Mouse (Mus musculus) hematopoietic stem cell, adult 5-6 weeks (primary cell): ENCODE results near the gene Necab3. TPM values are rescaled to one million over a fixed set of nuclear protein-coding genes. Genes with fewer than 3 reads are reported as not detected.
A peak's percentile ranks its signal among the peaks of the same experiment; 100 is the strongest.

ENCODE experiments used
- ATAC-seq, 2 experiments: fragments of 125-278 bp in 1 of 2; replicated peaks in 1 of 2; 2 replicates each; pipeline ENCODE4 v1.8.0; 2016 to 2017; ENCODE audit warnings: inconsistent platforms in 2 of 2, mild to moderate bottlenecking in 2 of 2, moderate number of reproducible peaks in 2 of 2, low read depth in 1 of 2, moderate TSS enrichment in 1 of 2; ENCODE audit not compliant: low FRiP score in 2 of 2, poor library complexity in 2 of 2, severe bottlenecking in 2 of 2, insufficient read depth in 1 of 2, low TSS enrichment in 1 of 2
- total RNA-seq: library from RNA; stranded (forward); fragments of 172-1452, 232-1000 nt; gene quantifications from 2 replicates; pipeline ENCODE4 v1.2.3, GENCODE M21; 2017

The Necab3 gene
- total RNA-seq = 1.2 and 2.6 TPM in 2 replicates

GRCm38 (mm10) chr2:154558264-154559039 lies at the start of gene Necab3:
Gene Necab3, minus strand, starts transcription at chr2:154558890.
- peak; percentile 24 to 81; a peak in 2 of 4 replicates for ATAC-seq

- no peak for ATAC-seq
Measured at GRCm38 (mm10) chr2:154606965-154607364, 48.3 kb upstream of the Necab3 start.

DNA sequence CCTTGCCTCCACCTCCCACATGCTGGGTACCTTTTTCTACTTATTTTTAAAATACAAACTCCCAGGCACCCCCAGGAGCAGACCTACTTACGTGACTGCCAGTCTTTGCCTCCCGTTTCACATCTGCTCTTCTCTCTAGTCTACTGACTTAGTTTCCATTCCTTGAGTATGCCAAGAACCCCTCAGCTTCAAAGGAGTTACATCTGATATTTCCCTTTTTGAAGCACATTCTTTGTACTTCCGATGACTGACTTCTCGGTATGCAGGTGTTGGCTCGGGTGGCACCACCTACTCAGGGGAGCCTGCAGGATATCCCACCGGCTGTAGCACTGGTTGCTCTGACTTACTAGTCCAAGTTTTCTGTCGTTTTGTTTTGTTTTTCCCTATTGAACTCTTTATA lies 45.5 kb upstream of the Necab3 start:
- ATAC-seq = peak in 1 of 2 experiments; percentile 1; a peak in 1 of 4 replicates

GRCm38 (mm10) chr2:154603638-154604153 lies 45.0 kb upstream of the Necab3 start, which contains the start of gene Pxmp4:
Gene Pxmp4, minus strand, starts transcription at chr2:154603708.
- ATAC-seq = peak; percentile 98 to 99

DNA sequence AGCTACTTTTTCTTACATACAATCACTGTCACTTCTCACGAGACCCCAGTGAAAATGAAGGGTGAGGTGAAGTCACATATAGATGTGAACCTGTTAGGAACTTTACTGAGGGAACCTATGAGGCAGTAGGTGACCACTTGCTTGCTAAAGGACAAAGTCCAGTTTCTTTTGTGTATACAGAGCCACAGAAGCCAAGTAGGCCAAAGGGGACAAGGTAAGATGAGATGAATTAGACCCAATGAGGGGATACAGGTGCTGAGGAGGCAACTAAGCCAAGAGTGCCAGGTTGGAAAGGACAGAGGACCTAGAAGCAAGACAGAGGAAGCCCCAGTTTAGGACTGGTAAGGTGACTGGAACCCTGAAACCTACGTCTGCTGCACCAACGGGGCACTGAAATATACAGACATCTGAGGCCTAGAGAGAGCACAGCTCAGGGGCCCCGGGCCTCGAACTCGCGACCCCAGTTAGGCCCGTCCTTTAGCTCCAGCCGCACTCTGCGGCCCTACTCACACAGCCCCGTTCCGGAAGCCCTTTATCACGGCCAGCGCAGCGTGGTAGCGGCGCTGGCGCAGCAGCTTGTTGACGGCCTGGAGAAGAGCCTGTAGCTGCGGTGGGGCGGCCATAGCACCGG lies 44.4 kb upstream of the Necab3 start:
- ATAC-seq = no peak

DNA sequence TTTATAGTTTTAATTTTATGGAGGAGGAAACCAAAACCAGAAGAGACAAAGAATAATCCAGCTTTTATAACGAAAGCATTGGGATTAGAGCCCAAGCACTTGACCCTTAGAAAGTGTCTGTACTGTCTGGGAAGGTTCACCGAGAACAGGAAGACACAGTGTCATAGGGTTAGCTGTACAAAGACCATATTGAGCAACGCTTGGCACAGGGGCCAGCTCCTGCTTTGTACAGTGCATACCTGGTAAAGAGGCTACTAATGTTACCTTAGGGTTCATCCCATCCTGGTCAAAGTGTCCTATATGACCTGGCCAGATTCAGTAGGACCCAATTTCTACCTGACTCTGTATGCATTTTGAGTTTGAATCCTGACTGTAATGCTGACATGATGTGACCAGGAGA lies 42.6 kb upstream of the Necab3 start:
- no peak for ATAC-seq

GRCm38 (mm10) chr2:154600586-154600985 lies 41.9 kb upstream of the Necab3 start:
- no peak for ATAC-seq

GRCm38 (mm10) chr2:154597399-154597798 lies 38.7 kb upstream of the Necab3 start:
- no peak for ATAC-seq

- no peak for ATAC-seq
Measured at GRCm38 (mm10) chr2:154595775-154596174, 37.1 kb upstream of the Necab3 start.

DNA sequence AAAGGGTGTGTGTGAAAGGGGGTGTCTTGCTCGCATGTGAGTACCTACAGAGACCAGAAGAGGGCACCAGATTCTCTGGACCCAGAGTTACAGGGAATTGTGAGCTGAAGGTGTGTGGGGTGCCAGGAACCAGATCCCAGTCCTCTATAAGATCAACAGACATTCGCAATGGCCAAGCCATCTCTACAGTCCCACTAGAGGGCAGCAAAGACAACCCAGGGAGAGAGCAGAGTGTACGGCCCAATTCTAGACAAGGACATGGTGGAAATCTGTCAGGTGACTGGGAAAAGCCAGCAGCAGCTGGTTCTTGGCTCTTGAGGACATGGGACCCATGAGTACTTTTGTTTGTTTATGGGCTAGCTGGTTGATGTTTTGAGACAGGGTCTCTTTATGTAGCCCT lies 34.3 kb upstream of the Necab3 start:
- ATAC-seq = peak; percentile 45 to 53; a peak in 2 of 4 replicates

- no peak for ATAC-seq
Measured at GRCm38 (mm10) chr2:154591239-154591638, 32.5 kb upstream of the Necab3 start.

DNA sequence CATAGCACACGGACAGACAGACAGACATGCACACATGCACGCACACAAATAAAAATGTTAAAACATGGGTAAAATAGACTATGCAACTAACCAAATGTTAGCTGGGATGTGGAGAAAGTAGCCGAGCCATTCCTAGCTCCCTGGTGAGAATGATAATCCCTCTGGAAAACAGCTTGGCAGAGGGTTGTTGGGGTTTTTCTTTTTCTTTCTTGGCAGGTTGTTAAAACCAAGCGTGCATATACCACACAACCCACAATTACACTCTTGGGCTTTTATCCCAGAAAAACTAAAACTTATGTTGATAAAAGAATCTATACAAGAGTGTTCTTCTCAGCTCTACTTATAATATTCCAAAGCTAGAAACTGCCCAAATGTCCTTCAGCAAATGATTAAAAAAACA lies 30.4 kb upstream of the Necab3 start:
- ATAC-seq = no peak

GRCm38 (mm10) chr2:154586405-154586804 lies 27.7 kb upstream of the Necab3 start:
- peak in 1 of 2 experiments; percentile 40; a peak in 1 of 4 replicates for ATAC-seq

DNA sequence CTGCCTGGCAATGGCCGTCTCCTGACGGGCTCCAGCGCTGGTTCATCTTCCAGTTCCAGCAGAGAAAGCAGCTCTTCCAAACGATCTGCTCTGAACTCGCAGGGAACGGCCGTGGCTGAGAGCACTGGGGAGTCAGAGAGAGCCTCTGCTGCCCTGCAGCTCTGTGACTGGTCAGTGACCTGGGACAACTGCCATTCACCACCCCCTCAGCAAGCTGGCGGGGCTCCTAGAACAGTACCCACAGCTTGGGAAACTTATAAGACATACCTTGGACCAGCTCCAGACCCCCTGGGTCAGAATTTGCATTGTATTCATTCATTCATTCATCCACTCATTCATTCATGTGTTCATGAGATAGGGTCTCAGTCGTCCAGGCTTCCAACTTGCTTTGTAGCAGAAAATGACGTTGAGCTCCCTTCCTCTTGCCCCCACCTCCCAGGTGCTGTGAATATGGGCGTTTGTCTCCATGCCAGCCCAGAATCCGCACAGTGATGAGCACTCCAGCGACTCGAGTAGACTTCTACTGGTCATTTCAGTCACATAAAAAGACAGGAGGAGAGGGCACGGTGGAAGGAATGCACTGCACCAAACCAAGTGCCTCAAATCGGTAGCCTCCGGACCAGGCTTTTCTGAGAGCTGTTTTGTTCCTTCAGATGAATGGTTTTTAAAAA lies 26.4 kb upstream of the Necab3 start:
- ATAC-seq = no peak

DNA sequence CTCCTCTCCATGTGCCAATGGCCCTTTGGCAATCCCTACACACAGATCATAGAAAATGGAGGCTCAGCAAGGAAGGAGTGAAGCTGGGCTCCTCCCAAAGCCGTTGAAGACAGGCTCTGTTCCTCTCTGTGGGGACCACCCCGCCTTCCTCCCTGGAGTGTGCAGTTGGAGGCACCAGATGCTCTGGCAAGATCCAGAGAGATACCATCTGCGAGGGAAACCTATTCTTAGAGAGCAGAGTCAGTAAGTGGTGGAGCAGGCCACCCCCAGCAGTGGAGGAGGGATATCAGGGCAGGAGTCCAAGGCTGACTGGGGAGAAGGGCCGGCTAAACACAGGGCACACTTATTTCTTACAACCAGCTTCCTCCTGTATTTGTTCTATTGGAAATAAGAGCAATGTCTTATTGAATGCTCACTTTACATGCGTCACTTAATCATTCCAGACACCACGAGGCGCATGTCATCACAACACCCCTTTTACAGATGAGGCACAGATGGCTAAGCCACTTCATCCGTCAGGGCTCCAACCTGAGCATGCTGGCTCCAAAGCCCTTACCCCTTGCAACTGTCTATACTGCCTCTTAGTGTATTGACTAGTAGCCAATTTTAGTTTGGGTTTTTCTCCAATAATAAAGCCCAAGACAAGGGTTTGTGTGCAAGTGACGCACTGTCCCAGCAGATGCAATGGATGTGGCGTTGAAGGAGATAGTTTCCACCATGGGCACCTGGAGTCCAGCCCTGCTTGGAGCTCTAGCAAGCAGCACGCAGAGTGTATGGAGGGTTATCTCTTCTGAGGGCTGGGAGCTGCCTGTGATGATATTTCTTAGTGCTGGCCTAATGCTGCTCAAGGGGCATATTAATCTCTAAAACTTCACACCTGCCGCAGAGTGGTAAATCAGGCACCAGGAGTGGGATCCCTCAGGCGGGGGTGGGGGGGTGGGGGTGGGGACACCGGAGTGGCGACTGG lies 25.5 kb upstream of the Necab3 start:
- ATAC-seq = peak in 1 of 2 experiments; percentile 32; a peak in 2 of 4 replicates

- ATAC-seq = no peak
Measured at GRCm38 (mm10) chr2:154581421-154581820, 22.7 kb upstream of the Necab3 start.

DNA sequence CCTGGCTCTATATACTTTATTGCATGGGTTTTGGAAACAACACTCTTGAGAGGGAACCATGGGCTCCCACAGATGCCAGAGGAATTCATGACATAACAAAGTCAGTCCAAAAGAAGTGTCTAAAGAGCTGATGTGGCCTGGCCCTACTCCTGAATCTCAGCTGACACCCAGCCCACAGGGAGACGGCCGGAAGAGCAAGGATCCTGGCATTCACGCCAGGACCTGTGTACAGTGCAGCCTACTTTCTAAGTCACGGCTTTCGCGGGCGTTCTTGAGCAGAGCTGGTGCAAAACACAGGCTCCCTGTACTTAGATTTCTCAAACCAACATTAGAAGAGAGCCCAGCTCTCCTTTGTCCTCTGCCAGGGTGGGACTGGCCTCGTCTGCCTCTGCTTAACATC lies 21.9 kb upstream of the Necab3 start:
- ATAC-seq = no peak
